Mouse (Mus musculus) liver, adult 2 months (tissue): ENCODE results near the gene Rpl13a. TPM values are rescaled to one million over a fixed set of nuclear protein-coding genes. Genes with fewer than 3 reads are reported as not detected.
A peak's percentile ranks its signal among the peaks of the same experiment; 100 is the strongest.

Experiments
- DNase-seq: peaks from one replicate; pipeline ENCODE4 v3.0.0-alpha.2; 2011; ENCODE audit warnings: low read depth, low spot score; ENCODE audit errors: extremely low read depth
- H3K27ac ChIP-seq: fragments of 200-500 bp; replicated peaks from 2 replicates; pipeline ENCODE4 v1.5.1; 2012; ENCODE audit warnings: low read depth, mild to moderate bottlenecking, control low read depth, inconsistent platforms, low read length; ENCODE audit not compliant: insufficient read depth
- H3K27me3 ChIP-seq: fragments of 200-500 bp; 2 replicates; pipeline ENCODE4 v1.6.1; 2012; ENCODE audit warnings: mild to moderate bottlenecking, moderate library complexity, low read length, inconsistent platforms; ENCODE audit not compliant: control insufficient read depth, insufficient read depth
- H3K36me3 ChIP-seq: fragments of 200-500 bp; 2 replicates; pipeline ENCODE4 v1.6.1; 2012; ENCODE audit warnings: low read length, inconsistent platforms; ENCODE audit not compliant: control insufficient read depth, insufficient read depth
- H3K4me1 ChIP-seq: fragments of 200-500 bp; 2 replicates; pipeline ENCODE4 v1.6.1; 2011; ENCODE audit warnings: low read length; ENCODE audit not compliant: control insufficient read depth, insufficient read depth
- H3K4me3 ChIP-seq: fragments of 200-500 bp; 2 replicates; pipeline ENCODE4 v1.5.1; 2011; ENCODE audit warnings: low read depth, mild to moderate bottlenecking, control low read depth, low read length, moderate library complexity; ENCODE audit not compliant: insufficient read depth
- H3K79me2 ChIP-seq: fragments of 200-500 bp; 2 replicates; pipeline ENCODE4 v1.6.1; 2012; ENCODE audit warnings: inconsistent platforms, mild to moderate bottlenecking, low read length, moderate library complexity; ENCODE audit not compliant: control insufficient read depth, insufficient read depth
- H3K9ac ChIP-seq: fragments of 200-500 bp; 2 replicates; pipeline ENCODE4 v1.6.1; 2012; ENCODE audit warnings: low read depth, mild to moderate bottlenecking, control low read depth, inconsistent platforms, low read length
- CTCF ChIP-seq: fragments of 200-500 bp; IDR thresholded peaks from 2 replicates; pipeline ENCODE4 v1.5.1; 2011; ENCODE audit warnings: low read depth, low read length, control low read depth
- POLR2A ChIP-seq: fragments of 200-500 bp; IDR thresholded peaks from 2 replicates; pipeline ENCODE4 v1.6.1; 2011; ENCODE audit warnings: low read length, control low read depth; ENCODE audit not compliant: insufficient read depth; ENCODE audit errors: extremely low read depth
- WGBS: fragments of 180-500 bp; shearing (Covaris S2); methylation state at CpG from one replicate; pipeline ENCODE4 v1.1.7; 2018; 5-methylcytosine and 5-hydroxymethylcytosine counted together
- polyA plus RNA-seq: library from polyadenylated mRNA; depleted of rRNA; stranded (reverse); fragments of >200 nt; gene quantifications from 2 replicates; pipeline ENCODE4 v1.2.3, GENCODE M21; 2012
- total RNA-seq: library from RNA; depleted of rRNA; stranded (reverse); fragments of >200 nt; gene quantifications from 2 replicates; pipeline ENCODE4 v1.2.3, GENCODE M21; 2014

Rpl13a gene
- total and polyA plus RNA-seq, 2 experiments: 488 to 1,440 TPM

- DNase-seq: no peak
- Histone ChIP-seq H3K27ac (no peak overlapping the region), H3K79me2 (no peaks in the 10 kb centered on the region; the same call in 1 of the 2 replicates), H3K9ac (no peak overlapping the region), H3K4me3 (no peak overlapping the region), H3K27me3 (no peaks in the 10 kb centered on the region), H3K36me3 (peaks cover 7% of the 10 kb centered on the region; the same call in 1 of the 2 replicates), H3K4me1 (peaks cover 11% of the 10 kb centered on the region)
- TF ChIP-seq CTCF: no peak
- WGBS: 91% methylated on average over 1 of the region's 1 CpGs
Measured at GRCm38 (mm10) chr7:45138403-45138802, 9.8 kb upstream of the Rpl13a start.

GRCm38 (mm10) chr7:45137171-45138006 is 8.8 kb upstream of the Rpl13a start:
- H3K27ac ChIP-seq: no peak overlapping the region
- H3K36me3 ChIP-seq: peaks cover 3% of the 10 kb centered on the region; the same call in 1 of the 2 replicates
- no peak for TF ChIP-seq POLR2A
- no peak for TF ChIP-seq CTCF
- H3K9ac ChIP-seq: no peak overlapping the region
- H3K79me2 ChIP-seq: no peaks in the 10 kb centered on the region; the same call in 1 of the 2 replicates
- no peak overlapping the region for H3K4me3 ChIP-seq
- H3K27me3 ChIP-seq: no peaks in the 10 kb centered on the region
- peaks cover 11% of the 10 kb centered on the region for H3K4me1 ChIP-seq
- DNase-seq: no peak
- WGBS: 66% methylated on average over 12 of the region's 12 CpGs

DNA sequence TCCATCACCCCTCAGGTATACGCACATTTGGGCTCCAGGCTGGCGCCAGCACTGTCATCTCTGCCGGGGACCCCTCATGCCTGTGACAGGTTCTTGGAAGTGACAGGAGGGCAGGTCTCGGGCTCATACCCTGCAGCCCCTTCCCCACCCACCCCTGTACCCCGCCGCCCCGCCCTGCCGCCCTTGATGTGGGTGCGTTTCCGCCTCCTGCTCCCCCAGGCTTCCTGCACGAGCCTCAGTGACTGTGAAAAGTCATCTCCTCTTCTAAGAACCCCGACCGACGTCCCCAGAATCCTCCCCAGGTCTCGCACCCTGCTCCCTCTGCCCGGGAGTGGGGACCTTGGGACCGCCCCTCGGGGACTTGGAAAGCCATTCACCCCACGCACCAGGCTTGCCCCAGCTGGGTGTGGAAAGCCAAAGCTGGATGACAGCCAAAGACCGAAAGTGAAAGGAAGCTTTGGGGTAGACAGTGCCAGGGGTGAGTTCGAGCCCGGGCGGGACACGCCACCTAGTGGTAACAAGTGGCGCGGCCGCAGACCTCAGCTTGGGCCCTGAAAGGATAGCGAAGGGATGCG is 7.5 kb upstream of the Rpl13a start, which contains the start of the genes Gm45713 and Flt3l:
Gene Gm45713 (minus strand): TSS at position 239 of the 575 bp plus-strand sequence.
Gene Flt3l (minus strand): TSS at position 440 of the 575 bp plus-strand sequence.
- peak; percentile 97 for TF ChIP-seq CTCF
- TF ChIP-seq POLR2A: no peak
- Histone ChIP-seq H3K4me3 (peak within 1 kb of the TSS; percentile 70), H3K36me3 (no peaks in the 10 kb centered on the region), H3K27ac (peak within 1 kb of the TSS; percentile 74), H3K27me3 (no peaks in the 10 kb centered on the region), H3K9ac (peak within 1 kb of the TSS; percentile 76), H3K4me1 (peaks cover 21% of the 10 kb centered on the region), H3K79me2 (no peaks in the 10 kb centered on the region; the same call in 1 of the 2 replicates)
- peak; percentile 77 for DNase-seq
- WGBS: 4% methylated on average over 29 of the region's 29 CpGs

- H3K4me3 ChIP-seq: peak overlapping the region; percentile 70; the same call in 1 of the 2 replicates
- H3K4me1 ChIP-seq: peaks cover 21% of the 10 kb centered on the region
Measured at GRCm38 (mm10) chr7:45135370-45135769, 6.8 kb upstream of the Rpl13a start.

DNA sequence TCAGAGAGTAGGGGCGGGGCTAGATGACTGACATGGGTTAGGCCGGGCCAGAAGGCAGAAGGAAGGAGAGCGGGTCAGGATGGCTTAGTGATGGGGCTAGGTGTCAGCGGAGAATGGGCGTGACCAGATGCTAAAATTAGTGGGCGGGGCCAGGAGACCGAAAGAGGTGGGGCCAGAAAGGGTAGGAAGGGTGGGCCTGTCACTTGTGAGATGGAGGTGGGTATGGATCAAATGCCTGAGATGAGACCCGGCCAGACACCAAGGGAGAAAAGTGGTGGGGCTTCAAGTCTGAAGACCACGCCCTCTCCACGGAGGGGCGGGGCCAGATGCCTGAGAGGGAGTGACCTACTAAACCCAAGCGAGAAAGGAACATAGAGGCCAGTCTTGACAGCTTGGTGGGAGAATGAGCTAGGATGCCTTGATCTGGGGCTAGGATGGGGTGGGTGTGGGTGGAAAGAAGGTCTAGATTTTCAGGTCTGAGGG is 6.0 kb upstream of the Rpl13a start:
- no peak for DNase-seq
- H3K4me3 ChIP-seq: no peak overlapping the region

More at GRCm38 (mm10) chr7:45135370-45135769, 6.8 kb upstream of the Rpl13a start:
- no peak for DNase-seq
- Histone ChIP-seq H3K79me2 (no peaks in the 10 kb centered on the region; the same call in 1 of the 2 replicates), H3K27me3 (no peaks in the 10 kb centered on the region), H3K9ac (peak overlapping the region; percentile 76), H3K27ac (no peak overlapping the region), H3K36me3 (no peaks in the 10 kb centered on the region)
- 85% methylated on average over 3 of the region's 3 CpGs for WGBS
- TF ChIP-seq POLR2A: no peak
- TF ChIP-seq CTCF: no peak

More for the DNA sequence above, 6.0 kb upstream of the Rpl13a start:
- no peaks in the 10 kb centered on the region for H3K27me3 ChIP-seq
- TF ChIP-seq POLR2A (no peak), CTCF (no peak)
- H3K36me3 ChIP-seq: no peaks in the 10 kb centered on the region
- no peaks in the 10 kb centered on the region; the same call in 1 of the 2 replicates for H3K79me2 ChIP-seq
- H3K9ac ChIP-seq: no peak overlapping the region
- H3K27ac ChIP-seq: no peak overlapping the region
- peaks cover 19% of the 10 kb centered on the region for H3K4me1 ChIP-seq
- WGBS: 47% methylated on average over 12 of the region's 12 CpGs
